Mouse (Mus musculus) embryo, embryonic 10 days (tissue): ENCODE measurements at regions not wholly inside any gene's neighbourhood (a gene's known extent, or its start where the extent isn't known, plus 50 kb on each side); places are given as distances from the start of the nearest gene placed in this dataset.

ENCODE experiments used
- DNase-seq: peaks from one replicate; pipeline ENCODE4 v3.0.0-alpha.2; 2015; ENCODE audit warnings: low spot score

- no peak for DNase-seq
Measured at GRCm38 (mm10) chr10:56453578-56454069, 76.5 kb downstream of the Gja1 start.

GRCm38 (mm10) chr10:56455867-56456468, 78.8 kb downstream of the Gja1 start:
- DNase-seq = no peak

- no peak for DNase-seq
Measured at GRCm38 (mm10) chr10:56468537-56468936, 91.4 kb downstream of the Gja1 start.

- peak; percentile 70 for DNase-seq
Measured at GRCm38 (mm10) chr10:56468993-56469712, 92.0 kb downstream of the Gja1 start.

GRCm38 (mm10) chr10:56469895-56470294, 92.8 kb downstream of the Gja1 start:
- DNase-seq = no peak

GRCm38 (mm10) chr10:56474951-56475350, 97.8 kb downstream of the Gja1 start:
- DNase-seq = no peak

- no peak for DNase-seq
Measured at GRCm38 (mm10) chr10:56482156-56482716, 105.1 kb downstream of the Gja1 start.

GRCm38 (mm10) chr10:56484931-56485330, 107.8 kb downstream of the Gja1 start:
- no peak for DNase-seq

- no peak for DNase-seq
Measured at GRCm38 (mm10) chr10:56485746-56486145, 108.6 kb downstream of the Gja1 start.

- no peak for DNase-seq
Measured at GRCm38 (mm10) chr10:56486584-56486983, 109.5 kb downstream of the Gja1 start.

- DNase-seq = no peak
Measured at GRCm38 (mm10) chr10:56493461-56493860, 116.3 kb downstream of the Gja1 start.

- DNase-seq = no peak
Measured at GRCm38 (mm10) chr10:56495352-56495751, 118.2 kb downstream of the Gja1 start.

- DNase-seq = no peak
Measured at GRCm38 (mm10) chr10:56519041-56519440, 141.9 kb downstream of the Gja1 start.

- DNase-seq = peak; percentile 79
Measured at GRCm38 (mm10) chr10:56525791-56526190, 148.7 kb downstream of the Gja1 start.

- no peak for DNase-seq
Measured at GRCm38 (mm10) chr10:56537091-56537490, 160.0 kb downstream of the Gja1 start.

GRCm38 (mm10) chr10:56539827-56540511, 162.8 kb downstream of the Gja1 start:
- DNase-seq = no peak

GRCm38 (mm10) chr10:56542106-56542505, 165.0 kb downstream of the Gja1 start:
- DNase-seq = no peak

GRCm38 (mm10) chr10:56545989-56546388, 168.9 kb downstream of the Gja1 start:
- no peak for DNase-seq

GRCm38 (mm10) chr10:56546824-56547223, 169.7 kb downstream of the Gja1 start:
- DNase-seq = no peak

- no peak for DNase-seq
Measured at GRCm38 (mm10) chr10:56547825-56548224, 170.7 kb downstream of the Gja1 start.

GRCm38 (mm10) chr10:56566836-56567442, 189.8 kb downstream of the Gja1 start:
- DNase-seq = no peak

GRCm38 (mm10) chr10:56582065-56582464, 204.9 kb downstream of the Gja1 start:
- no peak for DNase-seq
